Mouse (Mus musculus) left cerebral cortex, adult 18-20 months (tissue): ENCODE data around the gene Prpf4. TPM values are rescaled to one million over a fixed set of nuclear protein-coding genes. Genes with fewer than 3 reads are reported as not detected.

Experiments used
- DNase-seq, 2 experiments: peaks; one replicate each; pipeline ENCODE4 v3.0.0; 2021 to 2022; ENCODE audit warnings: low spot score in 2 of 2, mixed read lengths in 1 of 2
- total RNA-seq, 2 experiments: library from RNA; stranded (reverse); gene quantifications; 2 replicates each; pipeline ENCODE4 v1.2.3; 2021

Gene Prpf4
- total RNA-seq, 2 experiments from 2014 or later, result 13.0 to 14.2 TPM

DNA sequence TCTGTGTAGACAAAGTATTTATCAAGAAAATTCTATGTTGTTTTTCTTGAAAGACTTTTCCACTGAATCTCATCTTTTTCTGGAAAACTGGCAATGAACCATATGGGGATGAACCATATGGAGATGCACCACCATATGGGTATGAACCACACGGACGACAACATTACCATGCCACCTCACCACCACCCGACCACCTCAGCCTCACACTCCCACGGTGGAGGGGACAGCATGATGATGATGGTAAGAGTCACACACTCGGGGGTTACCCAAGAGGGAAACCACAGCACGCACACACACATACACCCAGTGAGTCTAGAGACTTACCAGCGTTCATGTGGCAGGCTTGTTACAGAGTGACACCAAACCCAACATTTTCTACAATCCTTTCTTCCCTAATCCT, 23.2 kb upstream of the Prpf4 start:
- peak; percentile 21 to 33 for DNase-seq

GRCm38 (mm10) chr4:62389592-62390512, 18.7 kb upstream of the Prpf4 start:
- no peak for DNase-seq

DNA sequence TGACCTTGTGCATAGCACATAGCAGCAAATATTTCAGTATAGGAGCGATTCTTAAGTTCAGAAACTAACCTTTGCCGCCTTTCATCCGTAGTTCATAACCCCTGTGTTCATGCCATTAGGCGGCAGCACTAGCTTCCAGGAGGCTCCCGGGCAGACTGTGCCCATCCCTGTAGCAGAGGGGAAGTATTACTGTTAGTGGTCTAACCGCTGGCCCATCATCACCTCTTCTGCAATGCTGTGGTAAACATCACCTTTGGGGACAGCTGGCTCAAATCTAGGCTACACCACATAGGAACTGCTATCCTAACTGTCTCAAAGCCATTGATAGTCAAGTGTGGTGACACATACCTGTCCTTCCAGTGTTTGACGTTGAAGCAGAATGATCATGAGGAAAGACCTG, 16.7 kb upstream of the Prpf4 start:
- no peak for DNase-seq

- DNase-seq, result no peak
Observed at GRCm38 (mm10) chr4:62393459-62393858, 15.1 kb upstream of the Prpf4 start.

- no peak for DNase-seq
Observed at GRCm38 (mm10) chr4:62395806-62396205, 12.8 kb upstream of the Prpf4 start.

GRCm38 (mm10) chr4:62397616-62398365, 10.8 kb upstream of the Prpf4 start:
- no peak for DNase-seq

DNA sequence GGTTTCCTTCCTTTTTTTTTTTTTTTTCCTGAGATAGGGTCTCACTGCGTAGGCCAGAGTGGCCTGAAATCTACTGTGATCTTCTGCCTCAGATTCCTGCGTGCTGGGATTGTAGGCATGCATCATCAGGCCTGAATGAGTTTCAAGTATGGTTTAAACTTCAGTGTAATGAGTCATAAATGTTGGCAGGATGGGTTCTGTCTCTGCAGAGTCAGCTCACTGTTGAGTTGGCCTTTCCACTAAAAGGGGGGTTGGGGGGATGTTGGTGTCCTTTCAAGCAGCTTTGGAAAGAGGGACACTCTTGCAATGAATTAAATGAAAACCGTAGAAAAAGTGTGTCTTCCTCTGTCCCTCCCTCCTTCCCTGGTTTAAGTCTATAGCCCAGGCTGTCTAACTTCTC, 9.6 kb upstream of the Prpf4 start:
- DNase-seq, result peak in 1 of 2 experiments; percentile 21

DNA sequence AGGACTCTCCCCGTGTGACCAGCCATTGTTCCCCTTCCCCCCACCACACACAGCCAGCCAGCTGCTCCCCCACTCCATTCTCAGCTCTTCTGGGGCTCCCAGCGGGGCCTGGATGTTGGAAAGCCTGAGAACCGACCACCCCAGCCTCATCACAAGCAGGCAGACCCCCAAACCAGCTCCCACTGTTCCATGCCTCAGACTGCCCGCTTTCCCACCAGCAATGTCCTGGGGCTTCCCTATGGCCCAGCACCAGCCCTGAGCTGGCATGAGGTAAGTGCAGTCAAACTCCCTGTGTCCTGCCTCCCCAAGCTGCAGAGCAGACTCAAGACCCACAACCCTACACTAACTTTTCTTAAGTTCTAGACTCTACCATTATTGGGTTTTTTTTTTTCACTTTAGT, 2.5 kb upstream of the Prpf4 start:
- no peak for DNase-seq

GRCm38 (mm10) chr4:62407730-62408582, 641 bp upstream of the Prpf4 start:
- peak; percentile 47 to 60 for DNase-seq

GRCm38 (mm10) chr4:62409615-62410014, 1.0 kb downstream of the Prpf4 start:
- no peak for DNase-seq

GRCm38 (mm10) chr4:62410325-62410724, 1.7 kb downstream of the Prpf4 start:
- no peak for DNase-seq

DNA sequence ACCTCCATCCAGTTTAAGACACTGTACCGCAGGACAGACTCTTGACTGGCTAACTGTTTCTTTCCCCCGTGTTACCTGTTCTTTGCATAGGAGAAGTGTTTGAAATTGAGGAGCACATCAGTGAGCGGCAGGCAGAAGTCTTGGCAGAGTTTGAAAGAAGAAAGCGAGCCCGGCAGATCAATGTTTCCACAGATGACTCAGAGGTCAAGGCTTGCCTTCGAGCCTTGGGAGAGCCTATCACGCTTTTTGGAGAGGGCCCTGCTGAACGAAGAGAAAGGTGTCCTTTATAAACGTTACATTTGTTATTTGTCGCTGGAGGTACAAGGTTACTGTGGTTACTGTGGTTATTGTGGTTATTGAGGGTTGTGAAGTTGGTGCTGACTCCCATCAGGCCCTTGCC, 3.0 kb downstream of the Prpf4 start:
- DNase-seq, result no peak

DNA sequence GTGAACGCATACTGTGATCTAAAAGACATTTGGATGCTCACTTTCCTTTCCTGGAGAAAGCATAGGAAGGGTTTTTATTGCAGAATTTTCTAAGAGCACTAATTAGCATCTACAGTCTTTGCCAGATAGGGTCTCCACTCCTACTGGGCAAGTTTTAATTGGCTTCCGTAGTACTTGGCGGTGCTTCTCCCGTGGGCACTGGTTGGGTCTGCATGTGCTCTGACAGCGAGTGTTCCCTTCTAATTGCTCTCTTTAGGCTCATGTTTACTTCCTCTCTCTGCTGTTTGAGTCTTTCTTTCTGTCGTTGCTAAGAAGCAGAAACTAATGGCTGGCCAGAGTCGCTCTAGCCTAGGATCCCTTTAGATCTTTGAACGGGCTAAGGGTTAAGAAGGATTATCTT, 9.9 kb downstream of the Prpf4 start:
- DNase-seq, result no peak

- no peak for DNase-seq
Observed at GRCm38 (mm10) chr4:62419091-62419490, 10.5 kb downstream of the Prpf4 start.

DNA sequence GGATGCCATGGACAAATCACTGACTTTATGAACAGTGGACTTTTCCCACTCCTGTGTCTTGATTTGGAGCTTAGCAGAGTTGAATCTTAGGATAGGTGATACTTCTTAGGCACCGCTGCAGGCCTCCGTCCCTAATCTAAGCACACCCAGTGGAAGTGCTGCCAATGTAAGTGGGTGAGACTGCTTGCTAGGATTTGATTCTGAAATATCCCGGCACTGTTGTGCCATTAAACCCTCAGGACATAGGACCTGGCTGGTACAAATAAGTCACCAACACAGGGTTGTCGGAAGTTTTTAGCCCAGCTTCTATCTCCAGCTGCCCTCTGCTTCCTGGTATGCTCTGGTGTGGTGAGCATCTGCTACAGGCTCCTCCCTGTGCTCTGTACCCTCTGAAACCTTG, 17.3 kb downstream of the Prpf4 start:
- DNase-seq, result no peak

GRCm38 (mm10) chr4:62427978-62428758, 19.6 kb downstream of the Prpf4 start:
- no peak for DNase-seq

- no peak for DNase-seq
Observed at GRCm38 (mm10) chr4:62429616-62430015, 21.0 kb downstream of the Prpf4 start.

DNA sequence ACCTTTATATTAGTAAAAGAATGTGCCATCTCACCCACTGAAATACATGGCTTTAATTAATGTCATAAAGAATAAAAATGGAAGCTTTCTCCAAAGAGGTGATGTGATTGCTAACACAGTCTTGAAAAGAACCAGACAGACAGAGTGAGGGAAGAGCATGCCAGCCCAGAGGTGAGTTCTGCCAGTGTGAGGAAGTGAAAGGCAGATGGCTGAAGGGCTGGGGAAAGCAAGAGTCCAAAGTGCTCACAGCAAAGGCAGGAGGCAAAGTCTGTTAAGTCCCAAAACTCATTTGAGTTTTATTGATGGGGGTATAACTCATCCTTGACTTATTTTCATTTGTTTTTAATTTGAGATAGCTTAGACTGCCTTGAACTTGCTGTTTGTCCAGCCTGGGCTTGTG, 22.1 kb downstream of the Prpf4 start:
- DNase-seq, result no peak

- DNase-seq, result no peak
Observed at GRCm38 (mm10) chr4:62431522-62431921, 22.9 kb downstream of the Prpf4 start.
